Mouse (Mus musculus) cerebellum, adult 18-20 months (tissue): ENCODE data around the gene Rere.

Experiments used
- DNase-seq, 2 experiments: peaks; one replicate each; pipeline ENCODE4 v3.0.0; 2021

The Rere gene

DNA sequence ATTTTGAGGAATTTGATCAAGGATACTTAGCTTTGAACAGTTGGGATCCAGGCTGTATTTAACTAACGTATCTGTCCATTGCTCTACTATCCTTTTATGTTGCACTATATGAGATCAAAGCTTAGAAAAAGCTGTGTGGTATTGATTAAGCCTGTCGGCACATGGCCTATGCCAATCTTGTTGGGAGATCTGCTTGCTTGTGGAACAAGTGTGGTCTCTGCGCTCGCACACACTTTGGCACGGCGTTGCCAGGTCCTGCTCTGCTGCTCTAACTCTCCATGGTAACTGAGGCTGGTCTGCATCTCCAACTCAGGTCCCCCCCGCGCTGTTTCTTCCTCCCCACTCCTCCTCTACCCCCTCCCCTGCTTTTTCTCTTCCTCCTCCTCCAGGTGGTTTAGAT, 112.2 kb downstream of the Rere start:
- DNase-seq: no peak

DNA sequence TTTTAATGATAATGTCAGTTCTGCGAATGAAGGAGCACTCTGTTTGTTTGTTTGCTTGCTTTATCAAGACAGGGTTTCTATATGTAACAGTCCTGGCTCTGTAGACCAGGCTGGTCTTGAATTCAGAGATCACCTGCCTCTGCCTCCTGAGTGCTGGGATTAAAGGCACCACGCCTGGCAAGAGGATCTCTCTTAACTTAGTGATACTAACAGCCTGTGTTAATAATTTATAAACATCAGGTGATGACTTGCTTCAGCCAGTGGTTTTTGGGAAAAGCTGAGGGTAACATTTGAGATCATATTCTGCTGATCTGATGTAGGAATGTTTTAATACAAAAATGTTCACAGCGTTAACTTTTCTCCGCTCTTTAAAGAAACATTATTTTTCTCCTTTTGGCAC, 112.6 kb downstream of the Rere start:
- no peak for DNase-seq

DNA sequence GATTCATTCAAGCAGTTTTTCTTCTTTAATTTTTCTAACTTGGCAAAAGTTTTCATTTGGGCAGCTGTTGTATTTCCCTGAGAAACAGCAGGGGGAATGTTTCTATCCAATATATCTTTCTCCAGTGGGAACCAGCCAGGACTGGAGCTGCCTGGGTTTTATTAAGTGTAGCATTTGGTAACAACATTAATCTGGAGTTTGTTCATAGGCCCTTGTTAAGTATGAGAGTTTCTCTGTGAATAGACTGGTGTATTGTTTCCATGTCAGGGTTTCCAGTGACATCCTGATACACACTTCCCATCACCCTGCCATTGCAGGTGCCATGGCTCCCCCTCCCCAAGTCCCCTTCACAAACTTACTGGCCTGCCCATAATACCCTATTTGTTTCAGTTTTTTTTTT, 114.9 kb downstream of the Rere start:
- no peak for DNase-seq

DNA sequence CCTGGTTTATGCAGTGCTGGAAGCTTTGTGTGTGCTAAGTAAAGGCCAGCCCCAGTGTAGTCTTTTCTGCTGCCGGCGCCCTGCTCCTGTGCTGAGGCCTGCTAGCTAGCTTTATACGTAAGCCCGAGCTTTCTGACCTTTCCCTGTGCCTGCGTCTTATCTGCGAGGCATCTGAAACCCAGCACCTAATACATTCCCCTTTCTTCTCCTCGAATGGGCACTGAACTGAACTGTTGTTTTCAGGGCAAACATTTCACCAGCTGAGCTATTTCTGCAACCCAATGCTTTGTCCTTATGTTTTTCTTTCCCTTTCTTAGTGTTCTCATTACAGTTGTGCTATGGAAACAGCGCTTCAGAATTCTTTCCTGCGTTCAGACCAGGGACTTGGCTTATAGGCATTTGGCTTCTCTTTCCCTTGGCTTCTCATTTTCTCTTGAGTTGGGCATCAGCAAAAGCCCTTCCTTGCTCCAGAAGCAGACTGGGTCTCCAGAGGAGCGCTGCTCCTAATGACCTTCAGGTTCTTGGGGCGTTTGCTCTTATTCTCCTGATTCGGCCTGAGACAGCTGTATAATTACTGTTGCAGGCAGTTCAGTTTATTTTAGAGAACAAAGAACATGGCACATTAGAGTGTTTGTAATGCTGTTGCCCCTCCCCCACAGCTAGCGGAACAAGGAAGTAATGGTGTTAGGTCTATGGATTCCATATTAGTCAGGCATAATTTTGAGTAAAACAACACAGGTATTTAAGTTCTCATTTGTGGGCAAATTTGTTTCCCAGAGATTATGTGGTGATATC, 115.6 kb downstream of the Rere start:
- DNase-seq: no peak

DNA sequence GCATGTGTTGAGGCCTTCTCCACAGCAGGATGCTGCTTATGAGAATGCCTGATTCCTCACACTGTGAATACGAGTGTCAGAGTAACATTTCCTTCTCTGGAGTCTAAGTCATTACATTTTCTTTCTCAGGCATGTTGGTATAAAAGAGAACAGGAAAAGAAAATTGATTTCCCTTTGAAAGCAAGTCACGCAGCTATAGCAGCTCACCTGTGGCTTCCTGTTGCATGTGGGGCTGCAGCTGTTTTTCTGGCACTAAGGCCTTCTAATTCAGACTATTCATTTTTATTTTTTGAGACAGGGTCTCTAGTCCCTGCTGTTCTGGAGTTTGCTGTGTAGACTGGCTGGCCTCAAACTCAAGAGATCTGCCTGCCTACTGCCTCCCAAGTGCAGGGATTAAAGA, 117.6 kb downstream of the Rere start:
- no peak for DNase-seq

DNA sequence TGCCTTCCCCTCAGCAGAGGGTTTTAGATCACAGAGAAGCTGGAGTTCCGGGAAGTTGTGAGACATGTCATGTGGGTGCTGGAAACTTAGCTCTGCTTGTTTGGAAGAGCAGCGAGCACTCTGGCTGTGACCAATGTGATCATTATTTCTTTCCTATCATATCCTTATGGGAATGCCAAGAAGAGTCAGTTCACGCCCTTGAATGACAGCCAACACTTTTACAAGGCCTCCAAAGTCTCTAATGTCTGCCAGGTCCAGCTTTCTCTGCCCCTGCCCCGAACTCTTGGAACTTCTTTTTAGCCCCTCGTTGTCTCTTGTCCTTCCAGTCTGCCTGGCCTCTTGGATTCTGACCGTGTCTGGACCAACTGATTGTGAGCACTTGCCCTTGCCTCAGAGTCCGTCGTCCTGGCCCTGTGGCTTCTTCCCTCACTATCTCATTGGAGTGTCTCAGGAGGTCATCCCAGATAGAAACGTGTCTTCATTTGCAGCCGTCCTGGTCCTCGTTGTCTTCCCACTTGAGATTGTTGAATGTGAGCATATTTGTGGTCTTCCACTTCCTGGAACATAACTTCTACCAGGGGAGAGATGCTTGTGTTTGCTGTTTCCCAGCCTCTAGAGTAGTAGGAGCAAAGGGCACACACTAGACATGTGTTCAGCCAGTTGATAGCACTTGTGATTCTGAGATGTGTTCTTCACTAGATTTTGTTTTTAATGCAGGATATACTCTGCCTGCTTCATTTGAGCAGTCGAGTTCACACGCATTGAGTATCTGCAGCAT, 120.6 kb downstream of the Rere start:
- DNase-seq: no peak

DNA sequence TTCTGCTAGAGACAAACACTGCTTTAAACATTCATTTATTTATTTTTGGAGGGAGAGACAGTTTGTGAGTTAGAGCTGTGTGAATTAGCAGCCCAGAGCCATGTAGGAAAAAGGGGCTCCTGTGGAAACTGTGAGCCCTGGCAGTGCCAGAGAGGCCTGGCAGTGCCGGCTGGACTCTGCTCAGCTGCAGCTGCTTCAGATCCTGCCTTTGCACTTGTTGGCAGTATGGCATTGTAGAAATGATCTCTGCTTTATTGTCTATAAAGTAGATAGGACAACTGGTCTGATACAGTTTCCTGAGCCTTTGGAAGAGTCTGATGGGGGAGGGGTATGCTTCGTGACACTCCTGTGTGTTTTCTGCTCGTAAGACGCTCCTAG, 121.2 kb downstream of the Rere start:
- DNase-seq: peak; percentile 55

DNA sequence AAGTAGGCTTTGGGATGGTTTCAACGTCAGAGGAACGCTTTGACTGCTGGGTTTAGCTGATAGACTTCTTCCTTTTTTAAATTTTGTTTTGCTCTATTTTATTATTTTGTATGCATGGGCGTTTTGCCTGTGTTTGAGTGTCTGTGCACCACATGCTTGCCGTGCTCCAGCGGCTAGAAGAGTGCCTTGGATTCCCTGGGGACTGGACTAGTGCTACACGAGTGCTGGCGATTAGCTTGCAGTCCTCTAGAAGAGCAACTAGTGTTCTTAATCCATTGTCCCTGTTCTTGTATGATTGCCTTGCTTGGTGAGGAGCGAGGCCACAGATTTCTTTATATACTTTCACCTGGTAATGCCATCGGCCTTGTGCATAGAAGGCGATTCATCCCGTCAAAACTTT, 122.5 kb downstream of the Rere start:
- no peak for DNase-seq

DNA sequence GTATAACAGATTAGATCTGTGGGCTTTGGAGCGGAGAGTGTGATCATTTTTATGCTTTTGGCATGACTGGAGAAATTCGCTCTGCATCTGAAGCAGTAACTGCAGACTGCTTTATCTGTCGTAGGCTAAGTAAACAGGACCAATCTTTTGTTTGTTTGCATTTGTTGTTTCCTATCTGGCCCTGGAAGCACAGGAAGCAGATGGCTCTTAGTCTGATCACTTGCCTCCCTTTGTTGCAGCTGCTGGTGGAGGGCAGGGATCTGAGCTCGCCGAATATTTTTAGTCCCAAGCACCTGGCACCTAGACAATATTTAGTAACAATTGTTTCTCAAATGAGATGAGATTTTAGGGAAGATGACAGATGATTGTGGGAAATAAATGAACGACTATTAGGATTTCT, 123.1 kb downstream of the Rere start:
- DNase-seq: peak; percentile 63 to 73

DNA sequence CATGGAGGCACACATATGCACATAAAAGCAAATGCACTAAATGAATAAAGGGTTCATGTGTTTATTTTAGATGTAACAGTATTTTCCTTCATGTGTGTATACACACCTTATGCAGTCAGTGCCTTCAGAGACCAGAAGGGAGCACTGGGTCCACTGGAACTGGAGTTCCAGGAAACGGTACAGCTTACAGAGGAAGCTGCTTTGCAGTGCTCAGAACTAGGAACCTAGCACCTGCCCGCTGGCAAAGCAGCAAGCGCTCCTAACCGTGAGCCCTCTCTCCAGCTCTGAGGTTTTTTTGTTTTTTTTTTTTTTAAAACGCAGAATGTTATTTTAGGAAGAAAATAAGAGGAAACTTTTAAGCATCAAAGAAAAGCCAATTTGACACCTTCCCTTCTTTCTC, 124.3 kb downstream of the Rere start:
- DNase-seq: no peak

DNA sequence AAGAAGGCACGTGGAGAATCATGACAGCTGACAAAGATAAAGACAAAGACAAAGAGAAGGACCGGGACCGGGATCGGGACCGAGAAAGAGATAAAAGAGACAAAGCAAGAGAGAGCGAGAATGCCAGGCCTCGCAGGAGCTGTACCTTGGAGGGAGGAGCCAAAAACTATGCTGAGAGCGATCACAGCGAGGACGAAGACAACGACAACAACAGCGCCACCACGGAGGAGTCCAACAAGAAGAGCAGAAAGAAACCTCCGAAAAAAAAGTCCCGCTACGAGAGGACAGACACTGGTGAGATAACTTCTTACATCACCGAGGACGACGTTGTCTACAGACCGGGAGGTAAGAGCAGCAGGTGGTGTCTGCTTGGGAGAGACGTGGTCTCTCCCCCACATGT, 124.9 kb downstream of the Rere start:
- peak; percentile 46 to 49 for DNase-seq

DNA sequence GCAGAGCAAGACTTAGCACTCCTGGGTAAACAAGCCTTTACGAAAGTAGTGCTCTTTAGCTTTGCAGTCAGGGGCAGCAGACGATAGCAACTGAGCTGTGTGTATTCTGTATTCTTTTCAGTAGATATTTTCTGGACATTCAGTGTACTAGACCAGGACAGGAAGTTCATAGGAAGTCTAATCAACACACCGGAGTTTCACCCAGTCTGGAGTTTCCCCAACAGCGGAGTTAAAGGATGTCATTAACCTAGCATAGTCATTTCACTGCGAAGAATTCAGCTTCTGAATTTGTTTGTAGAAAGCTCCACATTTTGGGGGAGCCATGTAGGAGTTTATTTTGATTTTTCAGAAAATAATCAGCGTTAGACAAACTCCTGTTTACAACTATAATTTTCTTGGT, 125.4 kb downstream of the Rere start:
- DNase-seq: no peak

DNA sequence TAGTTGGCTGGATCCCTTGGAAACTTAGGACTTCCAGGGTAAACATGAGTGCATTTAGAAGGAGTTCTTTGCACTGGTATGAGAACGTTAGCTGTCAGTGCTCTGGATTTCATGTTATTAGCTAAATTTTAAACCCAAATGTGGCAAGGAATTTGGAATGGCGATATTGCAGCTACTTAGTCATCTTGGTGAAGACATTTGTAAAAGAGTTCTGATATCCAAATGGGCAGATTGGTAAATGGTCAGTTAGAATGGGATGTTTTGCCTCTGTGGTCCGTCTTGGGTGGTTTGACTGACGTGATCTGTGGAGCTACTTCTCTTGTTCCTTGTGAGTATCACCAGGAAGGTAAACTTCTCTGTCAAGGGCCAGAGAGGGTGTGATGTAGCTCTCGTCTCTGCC, 132.8 kb downstream of the Rere start:
- DNase-seq: no peak

DNA sequence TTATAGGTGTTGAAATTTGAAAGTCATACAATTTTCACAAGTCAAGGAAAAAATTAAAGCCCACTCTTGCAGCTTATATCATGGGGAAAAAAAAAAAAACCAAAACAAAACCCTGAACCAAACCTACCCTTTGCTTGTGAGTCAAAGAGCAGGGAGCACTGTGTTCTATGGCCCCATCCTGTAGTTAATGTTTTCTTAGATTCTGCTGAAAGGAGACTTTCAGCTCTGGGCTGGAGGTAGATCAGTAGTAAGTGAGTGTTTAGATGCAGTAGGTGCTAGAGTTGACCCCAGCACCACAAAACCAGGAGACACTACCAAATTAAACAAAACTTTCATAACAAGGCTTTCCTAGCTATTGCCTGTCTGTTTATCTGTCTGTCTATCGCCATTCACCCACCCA, 133.3 kb downstream of the Rere start:
- no peak for DNase-seq

DNA sequence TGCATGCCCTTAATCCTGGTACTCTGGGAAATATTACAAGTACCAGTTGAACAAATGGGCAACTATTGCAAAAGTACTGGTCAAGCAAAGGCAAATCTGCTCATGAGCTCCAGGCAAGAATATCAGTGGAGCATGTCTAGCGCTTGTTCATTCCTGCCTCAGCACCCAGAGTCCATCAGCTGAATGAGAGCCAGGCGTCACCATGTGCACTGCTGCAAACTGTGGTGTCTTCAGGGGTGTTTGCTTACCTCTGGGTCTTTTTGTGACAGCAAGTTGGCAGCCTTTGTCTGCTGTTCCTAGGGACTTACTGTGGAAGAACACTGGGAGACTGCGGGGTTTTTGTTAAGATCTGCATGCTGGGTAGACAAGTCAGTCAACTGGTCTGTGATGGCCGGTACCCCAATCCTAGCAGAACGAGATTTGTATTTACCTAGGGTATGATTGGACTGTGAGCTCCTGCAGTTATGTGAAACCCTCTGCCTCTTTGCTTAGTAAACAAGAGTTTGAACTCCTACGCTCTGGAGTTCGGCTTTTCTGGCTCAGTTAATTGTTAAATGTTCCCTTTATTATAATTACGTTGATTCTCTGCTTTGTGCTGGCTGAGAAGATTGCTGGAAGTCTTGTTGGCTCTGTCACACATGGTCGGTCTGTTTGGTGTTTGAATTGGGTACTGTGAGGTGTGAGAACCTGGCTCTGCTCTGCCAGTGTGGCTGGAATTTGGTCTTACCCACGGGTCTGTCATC, 134.0 kb downstream of the Rere start:
- no peak for DNase-seq

DNA sequence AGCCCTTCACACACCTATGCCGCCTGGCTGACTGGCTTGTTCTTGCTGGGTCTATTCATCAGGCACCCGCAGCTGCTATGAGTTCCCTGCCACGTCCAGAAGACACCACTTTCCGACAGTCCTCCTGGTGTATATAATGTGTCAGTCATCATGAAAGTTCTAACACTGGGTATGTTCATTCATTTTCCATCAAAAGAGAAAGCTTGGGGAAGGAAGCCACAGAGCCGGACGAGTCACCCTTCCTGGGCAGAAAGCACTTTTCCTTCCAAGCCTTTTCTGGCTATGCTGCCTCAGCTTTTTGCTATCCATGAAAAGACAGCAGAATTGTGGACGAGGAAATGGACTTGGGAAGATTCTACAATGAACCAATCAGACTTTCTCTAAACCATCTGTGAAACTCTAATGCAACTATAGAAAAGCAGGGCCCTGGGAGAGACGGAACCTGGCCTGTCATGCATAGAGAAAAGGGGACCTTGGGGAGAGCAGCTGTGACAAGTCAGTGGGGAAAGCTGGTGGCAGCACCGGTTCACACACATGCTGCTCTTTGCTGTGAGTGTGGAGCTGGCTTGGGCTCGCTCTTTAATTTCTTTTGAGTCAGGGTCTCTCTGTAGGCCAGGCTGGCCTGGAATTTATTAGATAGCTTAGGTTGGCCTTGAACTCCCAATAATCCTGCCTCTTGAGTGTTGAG, 139.3 kb downstream of the Rere start:
- no peak for DNase-seq

DNA sequence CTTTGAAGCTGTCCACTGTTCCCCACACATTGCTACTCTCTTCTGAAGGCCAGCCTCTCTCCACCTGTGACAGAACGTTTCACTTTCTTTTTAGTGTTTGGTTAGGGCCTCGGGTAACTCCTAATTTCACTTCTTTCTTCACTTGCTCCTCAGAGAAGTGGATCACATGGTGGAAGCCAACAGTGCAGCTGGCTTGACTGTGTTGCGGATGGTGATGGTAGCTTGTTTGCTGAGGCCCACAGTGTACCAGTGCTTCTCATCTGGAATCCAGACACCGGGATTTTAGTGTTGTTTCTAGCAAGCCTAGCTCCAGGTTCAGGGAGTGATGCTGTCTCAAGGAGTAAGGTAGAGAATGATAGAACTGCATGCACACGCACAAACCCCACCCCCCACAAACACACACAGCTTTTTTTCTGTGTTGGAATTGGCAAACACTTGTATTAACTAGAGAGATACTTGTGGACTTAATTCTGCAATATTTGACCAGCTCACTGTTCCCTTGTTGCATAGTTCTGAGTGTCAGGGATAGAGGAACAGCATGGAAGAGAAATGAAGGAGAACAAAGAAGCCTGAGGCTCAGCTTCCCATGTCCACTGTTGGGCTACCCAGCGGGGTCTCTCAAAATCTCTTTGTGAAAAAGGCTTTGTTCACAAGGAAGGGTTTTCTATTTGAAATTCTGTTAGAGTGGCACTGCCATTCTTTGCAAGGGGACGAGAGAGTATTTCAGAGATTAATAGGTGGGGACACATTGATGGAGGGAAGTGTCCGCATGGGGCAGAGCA, 144.8 kb downstream of the Rere start:
- no peak for DNase-seq

DNA sequence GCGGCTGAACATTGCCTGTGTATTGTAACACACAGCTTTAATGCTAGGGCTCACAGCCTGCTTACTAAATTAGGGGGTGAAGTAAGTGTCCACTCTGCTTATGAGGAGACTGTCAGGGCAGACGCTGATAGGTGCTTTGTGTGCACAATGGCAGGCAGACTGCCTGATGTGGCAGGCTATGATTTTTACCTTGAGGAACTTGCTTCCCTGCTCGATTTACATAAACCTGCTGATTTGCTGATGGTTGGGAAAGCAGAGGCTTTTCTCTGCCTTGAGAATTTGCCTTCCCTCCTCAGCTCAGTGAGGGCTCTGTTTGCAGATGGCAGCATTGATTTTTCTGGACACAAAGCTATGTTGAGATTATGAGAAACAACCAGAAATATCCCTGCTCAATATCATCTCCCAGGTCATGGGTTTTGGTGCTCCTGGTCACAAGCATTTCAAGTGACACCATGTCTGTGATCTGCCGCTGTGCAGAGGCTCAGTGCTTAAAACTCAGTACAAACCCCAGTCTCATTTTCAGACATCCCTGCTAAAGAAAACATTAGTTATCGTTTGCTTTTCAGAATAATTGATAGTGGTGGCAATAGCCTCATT, 145.5 kb downstream of the Rere start:
- DNase-seq: no peak

DNA sequence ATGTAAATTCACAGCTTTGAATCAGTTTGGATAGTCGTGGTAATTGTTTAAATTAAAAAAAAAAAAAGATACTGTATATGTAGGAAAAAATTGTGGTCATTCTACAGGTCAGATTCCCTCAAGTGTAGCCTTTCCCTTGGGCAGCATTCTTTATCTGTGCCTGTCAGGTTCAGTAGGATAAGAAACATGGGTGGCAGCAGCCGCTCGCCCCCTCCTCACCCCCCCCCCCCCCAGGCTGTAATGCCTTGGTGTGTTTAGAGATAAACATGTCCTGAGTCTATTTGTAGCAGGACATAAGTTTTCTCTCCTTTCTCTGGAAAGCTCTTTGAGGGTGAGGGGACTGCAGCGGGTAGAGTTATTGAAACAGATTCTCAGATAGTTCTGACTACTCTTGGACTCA, 147.3 kb downstream of the Rere start:
- DNase-seq: no peak

DNA sequence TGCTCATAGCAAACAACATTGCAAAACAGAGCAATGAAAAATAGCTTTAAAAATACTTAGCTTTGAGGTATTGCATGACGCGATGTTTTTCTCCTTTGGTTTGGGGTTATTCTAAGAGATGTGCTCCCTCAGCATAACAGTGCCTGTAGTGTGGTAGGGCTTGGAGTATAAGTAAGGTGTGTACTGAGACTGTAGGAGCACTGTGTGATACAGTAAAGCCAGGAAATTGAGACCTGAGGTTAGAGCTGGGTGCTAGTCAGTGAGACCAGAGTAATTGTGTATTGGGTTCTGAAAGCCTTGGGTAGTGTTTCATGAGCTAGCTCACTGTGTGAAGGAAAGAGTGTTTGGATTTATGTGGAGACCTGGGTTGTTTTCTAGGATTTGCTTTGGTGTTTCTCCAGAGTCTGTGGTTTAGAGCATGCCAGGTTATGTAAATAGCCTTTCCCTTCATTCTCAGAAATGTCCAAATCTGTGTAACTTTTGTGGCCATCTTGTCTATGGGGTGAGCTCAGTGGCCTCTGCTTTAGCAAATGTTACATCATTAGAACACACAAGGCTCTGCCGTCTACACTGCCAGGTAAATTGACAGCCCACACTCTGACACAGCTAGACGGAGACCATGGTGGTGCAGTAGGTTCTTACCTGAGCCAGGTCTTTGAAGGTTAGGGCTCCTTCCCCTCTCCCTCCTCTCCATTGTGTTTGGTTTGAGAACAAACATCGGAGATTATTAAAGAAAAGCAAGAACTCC, 152.6 kb downstream of the Rere start:
- no peak for DNase-seq

DNA sequence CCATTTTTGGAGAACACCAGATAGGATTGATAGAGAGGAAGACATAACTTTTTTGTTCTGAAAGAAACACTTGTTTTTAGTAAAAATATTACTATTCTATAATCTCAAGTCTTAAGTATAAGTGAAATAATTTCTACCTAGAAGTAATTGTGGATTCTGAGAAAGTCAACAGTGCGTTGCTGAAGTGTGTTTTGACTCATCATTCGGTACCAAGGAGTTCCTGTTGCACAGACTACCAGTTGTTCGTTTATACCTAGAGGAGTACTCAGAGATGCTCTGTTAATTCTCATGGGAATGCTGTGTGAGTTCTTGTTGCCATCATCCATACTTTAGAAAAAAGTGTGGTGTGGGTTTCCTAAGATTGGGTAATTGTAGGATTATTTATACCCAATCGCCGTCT, 154.1 kb downstream of the Rere start:
- no peak for DNase-seq
